Mouse (Mus musculus) left cerebral cortex, adult 11 months (tissue): Measurements from ENCODE around the gene Slc6a17.

Experiments used
- DNase-seq: peaks from one replicate; pipeline ENCODE4 v3.0.0; 2022; ENCODE audit warnings: low spot score

Slc6a17 gene

DNA sequence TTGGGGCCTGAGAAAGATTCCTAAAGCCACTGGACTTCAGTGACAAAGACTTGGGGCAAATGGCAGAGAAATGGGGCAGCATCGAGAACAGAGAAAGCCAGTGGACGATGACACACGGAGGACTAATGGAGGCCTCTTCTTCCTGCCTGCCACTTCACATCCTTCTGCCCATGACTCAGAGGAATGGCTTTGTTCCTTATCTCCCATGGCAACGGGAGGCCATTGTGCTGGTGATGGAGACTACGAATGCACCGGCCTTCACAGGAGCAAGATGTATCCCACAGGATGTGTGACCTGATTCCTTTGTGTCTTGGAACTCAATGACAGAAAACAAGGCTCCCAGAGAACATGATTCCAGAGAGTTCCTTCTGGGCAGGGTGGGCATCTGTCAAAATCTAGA is 6.7 kb upstream of the Slc6a17 start:
- DNase-seq, result no peak

DNA sequence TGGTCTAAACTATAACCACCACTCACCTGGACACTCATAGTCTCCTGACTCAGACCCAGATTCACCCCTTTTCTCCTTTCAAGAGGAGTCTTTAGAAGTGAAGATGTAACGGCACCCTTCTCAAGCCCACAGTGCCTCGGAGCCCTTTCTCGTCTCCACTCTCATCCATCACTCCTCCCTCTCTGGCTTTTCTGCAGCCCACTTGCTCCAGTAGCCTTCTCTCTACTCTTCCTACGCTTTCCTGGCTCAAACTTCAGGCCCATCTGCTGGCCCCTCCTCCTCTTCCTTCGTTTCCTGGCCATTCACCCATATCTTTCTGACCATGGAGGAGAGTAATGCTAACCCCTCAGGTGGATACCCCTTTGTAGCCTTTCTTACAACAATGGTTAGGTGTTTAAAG is 3.1 kb upstream of the Slc6a17 start:
- DNase-seq, result no peak

DNA sequence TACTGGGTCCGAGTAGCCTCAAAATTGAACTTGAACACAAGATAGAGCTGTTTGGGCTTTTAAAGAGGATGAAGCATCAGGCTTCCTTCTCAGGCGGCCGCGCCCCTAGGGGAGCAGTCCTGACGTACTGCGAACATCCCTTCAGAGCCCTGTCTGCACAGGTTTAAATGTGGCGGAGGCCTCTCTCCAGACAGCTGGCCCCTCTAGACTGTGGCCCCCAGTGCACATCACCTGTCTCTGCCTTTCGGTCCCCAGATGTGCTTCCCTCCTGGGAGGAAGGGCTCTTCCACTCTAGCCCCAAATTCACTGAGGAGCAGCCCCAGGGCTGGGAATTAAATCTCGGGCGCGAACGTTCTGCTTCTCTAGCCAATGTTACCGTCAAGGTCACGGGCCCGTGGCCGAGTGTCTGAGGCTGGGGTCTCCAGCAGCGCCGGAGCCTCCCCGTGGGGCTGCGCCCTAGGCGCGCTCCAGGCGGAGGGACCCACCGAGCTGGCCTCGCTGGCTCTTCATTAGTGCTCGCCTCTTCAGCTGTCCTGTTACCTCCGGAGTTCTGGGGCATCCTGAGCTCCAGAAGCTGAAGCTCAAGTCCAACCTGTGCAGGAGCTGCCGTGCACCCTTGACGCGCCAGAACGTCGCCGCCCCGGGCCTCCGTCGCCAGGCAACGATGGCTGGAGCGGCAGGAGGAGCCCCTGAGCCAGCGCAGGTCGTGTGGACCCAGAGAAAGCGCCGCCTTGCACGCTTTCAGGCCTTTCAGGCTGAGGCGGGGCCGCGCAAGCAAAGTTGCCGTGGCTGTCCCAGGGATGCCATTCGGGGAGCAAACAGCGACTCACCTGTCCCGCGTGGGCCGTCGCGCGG is 815 bp downstream of the Slc6a17 start:
- DNase-seq, result no peak

DNA sequence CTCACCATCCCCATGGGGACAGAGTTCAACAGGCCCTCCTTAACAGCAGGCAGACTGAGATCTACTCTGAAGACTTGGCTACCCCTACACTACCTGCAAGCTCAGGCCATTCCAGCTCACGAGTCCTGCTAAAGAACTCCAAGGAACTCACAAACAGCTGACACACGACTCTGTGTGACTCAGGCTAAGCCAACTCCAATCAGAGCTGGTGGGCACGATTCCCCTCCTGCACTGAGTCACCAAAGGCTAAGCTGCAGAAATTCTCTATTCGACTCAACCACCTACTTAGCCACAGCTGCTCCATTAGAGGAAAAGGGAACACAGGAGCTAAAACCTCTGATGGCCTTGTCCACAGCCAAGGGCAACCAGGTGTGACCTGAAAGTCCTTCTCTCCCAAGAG is 1.8 kb downstream of the Slc6a17 start:
- no peak for DNase-seq

GRCm38 (mm10) chr3:107511416-107511815 is 6.4 kb downstream of the Slc6a17 start:
- DNase-seq, result no peak

- DNase-seq, result no peak
These were observed 9.1 kb downstream of the Slc6a17 start for GRCm38 (mm10) chr3:107508696-107509095.

GRCm38 (mm10) chr3:107507966-107508365 is 9.9 kb downstream of the Slc6a17 start:
- DNase-seq, result no peak

GRCm38 (mm10) chr3:107506531-107506930 is 11.3 kb downstream of the Slc6a17 start:
- no peak for DNase-seq

GRCm38 (mm10) chr3:107505464-107506367 is 12.1 kb downstream of the Slc6a17 start:
- peak; percentile 61 for DNase-seq

GRCm38 (mm10) chr3:107504542-107504941 is 13.3 kb downstream of the Slc6a17 start:
- DNase-seq, result no peak

DNA sequence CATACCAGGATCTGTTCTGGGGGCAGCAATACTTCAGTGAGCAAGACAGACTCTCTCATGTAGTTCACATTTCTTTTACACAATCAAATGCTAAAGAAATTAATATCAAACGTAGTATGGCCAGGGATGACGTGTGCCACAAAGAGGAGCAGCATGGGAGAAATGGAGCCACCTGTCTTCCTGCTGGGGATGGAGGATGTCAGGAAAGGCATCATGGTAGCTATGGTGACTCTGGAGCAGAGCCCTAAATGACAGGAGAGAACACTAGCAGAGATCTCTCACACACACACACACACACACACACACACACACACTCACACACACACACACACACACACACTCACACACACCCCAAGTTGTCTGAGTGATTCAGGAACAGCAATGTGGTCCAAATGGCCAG is 14.1 kb downstream of the Slc6a17 start:
- no peak for DNase-seq

- DNase-seq, result no peak
These were observed 16.1 kb downstream of the Slc6a17 start for GRCm38 (mm10) chr3:107501702-107502151.

- DNase-seq, result no peak
These were observed 17.5 kb downstream of the Slc6a17 start for GRCm38 (mm10) chr3:107500301-107500700.

GRCm38 (mm10) chr3:107496086-107496850 is 21.6 kb downstream of the Slc6a17 start:
- DNase-seq, result no peak

DNA sequence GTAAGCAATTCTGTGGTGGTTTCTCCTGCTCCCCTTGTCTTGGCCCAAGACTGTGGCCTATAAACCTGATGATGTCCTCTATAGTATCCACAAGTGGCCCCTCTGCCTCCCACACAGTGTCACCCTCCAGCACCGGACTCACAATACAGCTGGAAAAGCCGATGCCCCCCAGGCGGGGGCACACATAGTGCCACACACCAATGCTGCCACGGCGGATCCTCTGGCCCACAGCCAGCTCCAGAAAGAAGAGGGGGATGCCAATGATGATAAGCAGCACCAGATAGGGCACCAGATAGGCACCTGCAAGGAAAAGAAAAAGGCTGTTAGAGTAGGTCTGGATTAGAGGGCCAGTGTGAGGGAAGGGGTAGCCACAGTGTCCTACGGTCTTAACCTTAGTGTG is 22.3 kb downstream of the Slc6a17 start:
- DNase-seq, result no peak

GRCm38 (mm10) chr3:107491459-107491858 is 26.4 kb downstream of the Slc6a17 start:
- no peak for DNase-seq

- no peak for DNase-seq
These were observed 29.2 kb downstream of the Slc6a17 start for GRCm38 (mm10) chr3:107488637-107489036.

DNA sequence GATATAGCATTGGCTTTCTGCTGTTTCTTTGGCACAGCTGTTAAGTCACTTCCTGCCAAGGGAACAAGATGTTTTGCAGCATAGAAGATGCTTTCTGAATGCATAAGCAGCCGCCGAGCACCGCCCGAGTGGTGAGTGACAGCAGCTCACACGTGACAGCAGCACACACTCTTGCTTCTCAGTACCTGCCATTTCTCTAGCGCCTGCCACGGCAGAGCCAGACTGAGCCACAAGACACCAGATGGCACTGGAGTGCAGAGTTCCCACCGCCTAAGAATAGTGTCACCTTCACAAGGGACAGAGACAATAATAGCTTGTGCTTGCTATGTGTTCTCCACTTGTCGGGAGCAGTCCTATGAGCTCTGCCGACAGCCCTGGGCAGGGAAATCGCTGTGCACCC is 34.5 kb downstream of the Slc6a17 start:
- peak; percentile 78 for DNase-seq

DNA sequence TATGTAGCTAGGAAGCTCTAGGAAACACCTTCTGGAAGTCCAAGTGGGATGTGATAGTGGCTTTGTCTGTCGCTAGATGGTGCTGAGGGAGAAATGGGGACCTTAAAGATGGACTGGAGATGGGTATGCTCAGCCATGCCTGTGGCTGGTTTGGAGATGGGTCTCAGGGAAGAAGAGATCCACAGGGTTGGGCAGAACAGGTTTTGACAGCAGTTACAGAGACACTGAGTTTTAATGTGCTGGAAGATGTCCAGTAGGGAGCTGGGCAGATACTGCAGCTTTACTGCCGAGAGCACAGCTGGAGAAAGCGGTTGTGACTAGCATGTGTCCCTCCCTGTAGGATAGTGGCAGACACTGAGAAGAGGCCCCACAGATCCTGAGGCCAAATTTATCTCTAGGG is 37.2 kb downstream of the Slc6a17 start:
- no peak for DNase-seq

GRCm38 (mm10) chr3:107472198-107472597 is 45.6 kb downstream of the Slc6a17 start:
- no peak for DNase-seq

DNA sequence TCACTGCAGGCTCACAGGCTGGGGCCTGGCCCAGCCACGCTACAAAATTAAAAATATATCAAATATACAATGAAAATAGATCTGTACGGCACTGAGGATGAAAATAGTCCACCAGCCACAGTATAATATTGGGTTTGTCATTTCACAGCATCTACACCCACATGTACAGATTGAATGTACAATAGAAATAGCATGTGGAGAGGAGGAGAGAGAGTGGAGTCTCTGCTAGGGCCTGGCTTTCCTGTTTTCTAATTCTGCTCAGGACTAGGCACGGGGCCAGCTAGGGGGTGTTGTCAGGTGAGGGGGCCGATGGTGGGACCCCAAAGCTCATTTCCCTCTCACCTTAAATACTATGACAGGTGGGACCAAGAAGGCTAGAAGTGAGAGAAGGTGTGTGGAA is 48.8 kb downstream of the Slc6a17 start:
- peak; percentile 58 for DNase-seq

GRCm38 (mm10) chr3:107468106-107468505 is 49.7 kb downstream of the Slc6a17 start:
- no peak for DNase-seq
